Mouse (Mus musculus) ovary, postnatal 14 days (tissue): ENCODE data around the gene Frmd5.

Experiments used
- DNase-seq: peaks from one replicate; pipeline ENCODE4 v3.0.0; 2022; ENCODE audit warnings: low spot score

Frmd5 gene

DNA sequence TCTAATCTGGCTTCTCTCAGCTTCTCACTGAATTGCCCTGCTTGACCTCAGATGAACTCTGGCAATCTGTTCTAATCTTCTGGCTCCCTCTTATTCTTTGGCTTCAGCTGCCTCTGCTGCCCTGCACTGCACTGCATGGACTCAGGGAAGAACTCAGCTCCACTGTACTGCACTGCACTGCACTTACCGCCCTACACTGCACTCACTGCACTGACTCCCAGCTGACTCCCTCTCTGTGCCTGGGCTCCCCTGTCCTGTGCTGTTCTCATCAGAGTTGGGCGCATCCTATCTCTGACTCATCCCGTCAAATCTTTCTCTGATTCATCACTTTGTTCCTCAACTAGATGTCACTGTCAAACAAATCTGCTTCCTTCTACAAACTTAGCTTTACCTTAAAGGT, 124.5 kb downstream of the Frmd5 start:
- DNase-seq: no peak

GRCm38 (mm10) chr2:121679711-121680110, 127.2 kb downstream of the Frmd5 start:
- DNase-seq: no peak

GRCm38 (mm10) chr2:121677649-121677986, 129.3 kb downstream of the Frmd5 start:
- DNase-seq: no peak

DNA sequence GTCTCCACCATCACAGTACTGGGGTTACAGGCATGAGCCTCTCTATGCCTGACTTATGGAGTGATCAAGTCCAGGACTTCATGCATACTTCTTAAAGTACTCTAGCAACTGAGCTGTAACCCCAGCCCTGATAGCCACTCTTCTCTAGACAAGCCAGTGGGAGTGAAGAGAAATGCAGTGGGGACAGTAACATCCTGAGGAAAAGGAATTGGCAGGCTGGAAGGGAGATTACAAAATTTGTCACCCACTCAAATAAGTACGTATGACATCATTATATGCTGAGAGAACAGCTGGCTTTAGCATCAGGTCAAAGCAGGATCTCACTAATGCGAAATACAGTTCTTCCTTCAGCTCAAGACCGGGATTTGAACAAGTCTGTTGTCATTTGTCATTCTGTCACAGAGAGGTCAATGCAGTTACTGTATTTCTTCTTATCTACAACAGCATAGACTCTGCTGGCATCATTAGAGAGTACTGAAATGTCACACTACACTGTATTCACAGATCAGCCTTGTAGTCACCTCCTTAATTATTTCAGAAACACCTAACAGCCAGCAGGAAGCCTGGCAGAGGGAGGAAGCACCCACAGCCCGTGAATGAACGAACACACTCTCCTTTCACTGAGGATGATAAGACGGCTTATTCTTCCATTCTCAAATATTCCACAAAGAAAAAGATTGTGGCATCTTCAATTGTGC, 129.8 kb downstream of the Frmd5 start:
- no peak for DNase-seq

GRCm38 (mm10) chr2:121675895-121676294, 131.0 kb downstream of the Frmd5 start:
- DNase-seq: no peak

DNA sequence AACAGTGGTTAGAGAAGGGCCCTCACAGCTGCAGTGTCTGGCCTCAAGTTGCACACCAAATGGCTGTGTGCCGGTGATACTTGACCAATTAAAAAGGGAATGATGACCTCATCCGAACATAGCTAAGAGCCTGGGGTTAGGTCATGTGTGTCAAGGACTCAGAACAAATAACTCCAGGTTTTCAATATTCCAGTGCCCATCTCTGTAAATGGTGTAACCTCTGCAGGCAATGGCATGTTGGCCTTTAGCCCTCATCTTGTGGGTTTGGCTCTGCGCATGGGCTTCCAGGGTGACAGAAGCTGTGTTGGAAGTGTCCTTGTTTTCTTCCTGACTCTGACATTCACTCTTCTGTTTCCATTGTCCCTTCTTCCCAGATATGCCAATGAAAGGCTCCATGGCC, 131.8 kb downstream of the Frmd5 start:
- no peak for DNase-seq

DNA sequence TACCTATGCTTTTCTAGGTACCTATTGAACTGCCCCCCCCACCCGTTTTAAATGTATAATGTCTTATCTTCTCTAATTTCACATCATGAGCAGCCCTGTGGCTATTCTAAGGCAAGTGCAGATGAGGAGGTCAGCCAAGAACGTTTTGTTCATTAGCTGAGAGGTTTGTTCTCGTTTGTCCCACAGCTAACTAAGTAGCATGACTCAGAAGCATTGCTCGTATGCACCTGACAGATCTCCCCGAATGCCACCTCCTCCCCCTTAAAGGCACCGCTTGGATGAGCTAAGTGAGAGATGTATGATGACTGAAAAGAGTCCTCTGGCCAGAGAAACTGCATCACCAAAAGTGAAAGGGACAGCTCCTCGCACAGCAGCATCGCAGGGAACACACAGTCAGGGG, 132.7 kb downstream of the Frmd5 start:
- DNase-seq: no peak

DNA sequence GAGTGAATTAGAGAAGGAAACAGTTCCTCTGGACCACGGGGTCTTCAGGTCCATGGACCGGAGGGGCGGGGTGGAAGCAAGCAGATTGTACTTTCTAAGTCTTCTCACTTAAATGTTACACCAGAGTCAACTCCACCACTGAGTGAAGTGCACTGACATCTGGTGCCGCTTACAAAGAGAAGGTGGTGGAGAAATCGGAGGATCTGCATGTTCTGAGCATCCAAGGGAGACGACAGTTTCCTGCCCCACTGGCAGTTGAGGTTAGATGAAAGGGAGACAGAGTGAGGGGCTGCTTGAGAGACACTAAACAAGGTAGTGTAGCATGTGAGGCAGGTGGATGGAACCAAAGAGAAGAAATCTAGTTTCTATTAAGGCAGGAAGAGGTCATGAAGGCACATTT, 137.0 kb downstream of the Frmd5 start:
- no peak for DNase-seq

DNA sequence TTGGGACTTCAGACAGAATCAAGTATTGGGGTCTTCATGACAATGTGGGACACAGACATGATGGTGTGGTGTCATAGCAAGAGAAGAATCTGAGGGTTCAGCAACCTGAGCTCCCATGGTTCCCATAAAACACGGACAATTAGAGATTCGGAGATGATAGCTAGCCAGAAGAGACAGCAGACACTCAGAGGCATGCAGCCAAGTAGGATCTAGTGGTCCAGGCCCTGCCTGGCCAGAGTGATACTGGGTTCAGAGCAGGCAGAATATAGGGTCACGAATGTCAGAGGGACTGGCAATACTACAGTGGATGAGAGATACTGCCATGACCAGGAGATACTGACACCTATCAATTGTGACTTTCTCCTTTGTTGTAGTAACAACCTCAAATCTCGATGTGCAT, 138.6 kb downstream of the Frmd5 start:
- no peak for DNase-seq

DNA sequence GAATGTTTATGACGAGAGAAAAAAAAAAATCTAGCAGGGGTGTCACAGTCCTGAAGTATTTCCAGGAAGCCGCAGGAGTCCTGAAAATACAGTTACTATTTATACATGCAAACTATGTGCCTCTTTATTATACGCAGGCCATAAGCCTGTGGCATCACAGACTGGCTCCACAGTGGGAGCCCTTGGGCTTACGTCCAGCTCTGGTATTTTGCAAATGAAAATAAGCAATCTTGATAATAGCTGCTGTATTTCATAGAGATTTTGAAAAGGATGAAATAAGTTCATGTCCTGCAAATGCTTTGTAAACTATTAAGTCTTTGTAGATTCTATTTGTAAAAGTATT, 145.8 kb downstream of the Frmd5 start:
- no peak for DNase-seq

GRCm38 (mm10) chr2:121660461-121661159, 146.3 kb downstream of the Frmd5 start:
- DNase-seq: no peak

- no peak for DNase-seq
Measured at GRCm38 (mm10) chr2:121659350-121659749, 147.5 kb downstream of the Frmd5 start.

- no peak for DNase-seq
Measured at GRCm38 (mm10) chr2:121658123-121658767, 148.6 kb downstream of the Frmd5 start.

DNA sequence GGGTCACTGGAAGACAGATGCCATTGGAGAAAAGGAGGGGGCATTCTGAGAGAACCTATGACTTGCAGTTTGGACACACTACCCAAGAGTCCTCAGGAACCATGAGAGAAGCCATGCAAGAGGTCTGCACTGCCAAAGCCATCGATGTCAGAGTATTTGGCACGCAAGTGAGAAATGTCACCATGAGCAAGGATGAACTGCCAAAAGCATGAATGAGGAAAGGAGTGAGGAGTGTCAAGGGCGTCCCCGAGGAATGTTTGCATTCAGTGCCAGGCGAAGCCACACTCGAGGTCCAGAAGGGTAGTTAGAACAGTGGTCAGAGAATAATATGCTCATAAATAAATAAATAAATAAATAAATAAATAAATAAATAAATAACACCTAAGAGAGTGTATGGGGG, 150.9 kb downstream of the Frmd5 start:
- no peak for DNase-seq

GRCm38 (mm10) chr2:121655106-121655505, 151.8 kb downstream of the Frmd5 start:
- DNase-seq: no peak

DNA sequence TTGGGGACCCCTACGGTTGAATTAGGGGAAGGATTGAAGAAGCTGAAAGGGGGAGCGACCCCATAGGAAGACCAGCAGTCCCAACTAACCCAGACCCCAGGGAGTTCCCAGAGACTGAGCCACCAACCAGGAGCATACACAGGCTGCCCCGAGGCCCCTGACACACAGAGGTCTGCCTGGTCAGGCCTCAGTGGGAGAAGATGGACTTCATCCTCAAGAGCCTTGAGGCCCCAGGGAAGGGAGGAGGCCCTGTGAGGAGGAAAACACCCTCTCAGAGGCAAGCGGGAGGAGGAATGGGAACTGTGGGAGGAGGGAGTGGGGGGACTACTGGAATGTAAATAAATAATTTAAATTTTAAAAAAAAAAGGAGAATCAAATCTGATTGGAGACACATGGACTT, 160.4 kb downstream of the Frmd5 start:
- DNase-seq: no peak

DNA sequence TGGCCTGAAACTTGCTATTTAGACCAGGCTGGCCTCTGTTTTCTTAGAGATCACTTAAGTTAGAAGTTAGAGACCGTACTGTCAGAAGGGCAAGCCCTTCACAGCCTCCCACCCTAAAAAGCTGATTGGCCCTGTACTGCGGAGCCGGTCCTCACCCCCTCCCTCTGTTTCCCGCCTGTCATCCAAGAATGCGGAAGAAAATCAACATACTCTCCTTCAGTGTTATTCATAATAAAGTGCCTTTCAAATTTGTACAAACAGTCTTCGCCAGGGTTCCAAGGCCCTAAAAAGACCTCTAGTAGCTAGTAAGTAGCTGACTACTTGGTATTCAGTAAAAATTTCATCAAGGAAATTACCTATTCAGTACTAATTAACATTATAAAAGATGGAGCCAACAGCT, 164.0 kb downstream of the Frmd5 start:
- no peak for DNase-seq

DNA sequence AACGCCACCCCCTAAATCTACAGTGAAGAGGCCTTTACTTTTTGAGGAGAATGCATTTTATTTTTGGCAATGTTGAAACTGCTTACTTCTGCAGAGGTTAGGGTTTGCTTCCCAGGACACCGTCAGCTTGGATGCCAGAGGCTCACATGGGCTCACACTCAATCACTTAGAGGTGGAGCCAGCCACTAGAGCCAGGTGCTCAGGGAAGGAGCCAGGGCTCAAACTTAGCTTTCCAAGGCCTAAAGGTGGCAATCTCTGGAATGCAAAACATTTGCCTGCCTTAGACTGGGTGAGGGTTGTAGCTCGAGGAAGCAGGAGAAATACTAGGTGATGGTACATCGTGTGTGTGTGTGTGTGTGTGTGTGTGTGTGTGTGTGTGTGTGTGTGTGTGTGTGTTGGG, 174.8 kb downstream of the Frmd5 start:
- no peak for DNase-seq

DNA sequence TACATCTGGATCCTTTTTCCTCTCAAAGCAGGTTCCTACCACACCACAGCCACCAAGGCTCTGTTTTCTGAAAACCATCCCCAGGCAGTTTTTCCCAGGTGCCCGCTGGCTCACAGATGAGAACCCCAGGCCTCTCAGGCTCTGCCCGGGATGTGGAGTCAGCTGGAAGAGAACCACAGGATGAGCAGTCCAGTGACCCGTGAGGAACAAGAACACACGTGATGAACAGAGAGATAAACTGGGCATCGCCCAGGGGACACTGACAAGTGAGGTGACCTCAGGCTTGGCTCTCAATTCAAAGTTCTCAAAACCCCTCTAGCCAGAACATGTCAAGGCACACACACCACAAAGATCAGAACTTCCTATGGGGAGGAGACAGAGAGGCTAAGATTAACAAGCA, 176.6 kb downstream of the Frmd5 start:
- DNase-seq: no peak

- DNase-seq: no peak
Measured at GRCm38 (mm10) chr2:121628290-121628689, 178.6 kb downstream of the Frmd5 start.

GRCm38 (mm10) chr2:121625901-121626300, 181.0 kb downstream of the Frmd5 start:
- DNase-seq: no peak

DNA sequence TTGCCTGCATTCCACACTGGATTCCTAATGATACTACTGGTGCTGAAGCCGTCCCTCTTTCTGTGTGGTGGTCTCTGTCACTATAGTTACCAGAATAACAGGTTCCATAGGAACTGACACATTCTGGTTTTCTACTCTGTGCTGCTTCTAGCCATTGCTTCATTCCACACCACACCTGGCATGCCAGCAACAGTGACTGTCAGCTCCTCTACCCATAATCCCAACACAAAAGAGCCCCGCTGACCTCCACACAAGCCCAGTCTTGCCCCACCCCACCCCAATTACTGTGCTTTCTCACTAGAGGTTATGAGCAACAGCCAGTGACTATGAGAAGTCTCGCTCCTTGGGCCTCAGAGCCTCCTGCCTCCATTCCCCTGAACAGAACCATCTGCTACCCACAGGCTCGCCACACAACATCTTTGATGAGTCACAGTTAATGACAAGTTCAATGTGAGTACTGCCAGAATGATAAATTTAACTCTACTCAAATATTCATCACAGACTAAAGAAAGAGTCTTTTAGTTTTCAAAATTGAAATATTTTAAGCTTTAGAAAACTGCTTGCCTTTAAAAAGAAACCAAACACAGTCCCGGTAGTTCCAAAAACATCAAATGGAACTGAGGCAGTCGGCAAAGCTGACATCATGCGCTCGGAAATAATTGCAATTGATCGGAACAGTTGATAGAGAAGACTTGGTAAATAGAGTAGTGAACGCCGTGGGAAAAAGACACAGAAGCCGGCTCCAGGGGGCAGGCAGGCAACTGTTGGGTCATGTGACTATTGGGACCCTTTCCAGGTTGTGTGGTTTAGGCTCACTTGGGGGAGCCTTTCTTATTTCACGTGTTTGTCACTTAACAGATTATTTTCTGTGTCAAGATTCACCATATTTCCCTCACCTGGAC, 185.4 kb downstream of the Frmd5 start:
- no peak for DNase-seq
